Mouse (Mus musculus) heart, adult 2 months (tissue): ENCODE measurements around the gene Ano2.

Source experiments
- CTCF ChIP-seq: fragments of 200-600 bp; IDR thresholded peaks from 2 replicates; pipeline ENCODE4 v1.8.1; 2022; ENCODE audit warnings: antibody characterized with exemption, mild to moderate bottlenecking, moderate library complexity
- EP300 ChIP-seq: fragments of 200-500 bp; IDR thresholded peaks from 2 replicates; pipeline ENCODE4 v1.6.1; 2011; ENCODE audit warnings: low read depth, low read length, control low read depth; ENCODE audit not compliant: insufficient read depth
- POLR2A ChIP-seq: fragments of 200-500 bp; IDR thresholded peaks from 2 replicates; pipeline ENCODE4 v1.6.1; 2011; ENCODE audit warnings: mild to moderate bottlenecking, low read depth, low read length, control low read depth; ENCODE audit not compliant: insufficient read depth

DNA sequence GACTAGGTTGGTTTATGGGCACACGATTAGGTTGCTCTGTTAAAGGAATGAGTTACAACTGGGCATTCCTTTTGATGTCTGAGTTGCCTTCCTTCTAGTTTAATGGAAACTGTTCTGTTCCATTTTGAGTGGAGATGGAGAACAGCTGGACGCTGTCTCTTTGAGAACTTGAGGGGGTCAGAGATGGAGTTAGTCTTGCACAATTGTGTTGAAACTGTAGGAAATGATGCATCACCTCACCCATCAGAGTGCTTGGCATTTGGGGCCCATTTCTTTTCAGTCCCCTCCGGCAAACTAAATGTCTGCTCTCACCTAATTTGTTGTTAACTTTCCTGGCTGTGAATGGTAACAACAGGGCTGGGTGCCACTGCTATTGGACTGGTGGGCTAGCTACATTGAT lies 151.1 kb downstream of the Ano2 start:
- TF ChIP-seq CTCF (no peak), POLR2A (no peak), EP300 (no peak)
